Mouse (Mus musculus) lung, postnatal 36 days (tissue): ENCODE measurements around the gene Hras.

ENCODE experiments used
- DNase-seq: peaks from one replicate; pipeline ENCODE4 v3.0.0; 2022; ENCODE audit warnings: mixed read lengths

Hras gene

DNA sequence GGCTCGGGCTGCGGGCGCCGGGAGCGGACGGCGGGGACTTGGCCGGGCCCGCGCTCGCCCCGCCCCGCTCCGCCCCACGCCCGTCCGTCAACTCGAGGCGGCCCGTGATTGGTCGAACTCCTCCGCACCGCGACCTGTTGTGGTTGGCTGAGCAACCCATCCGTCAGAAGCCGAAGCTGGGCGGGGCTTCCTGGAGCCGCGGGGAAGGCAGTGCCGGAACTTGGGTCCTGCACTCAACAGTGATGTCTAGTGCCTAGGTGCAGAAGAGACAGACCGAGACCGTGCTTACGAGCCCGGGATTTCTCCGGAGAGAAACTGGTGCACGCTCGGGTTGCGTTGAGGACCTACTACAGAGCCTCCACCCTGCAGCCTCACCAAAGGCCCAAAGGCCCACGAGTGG, at the start of gene Hras, which contains the start of gene Lrrc56:
TSS of gene Hras (minus strand) at position 58 of the 400 bp plus-strand sequence.
TSS of gene Lrrc56 (plus strand) at position 210 of the 400 bp plus-strand sequence.
- peak; percentile 98 for DNase-seq

DNA sequence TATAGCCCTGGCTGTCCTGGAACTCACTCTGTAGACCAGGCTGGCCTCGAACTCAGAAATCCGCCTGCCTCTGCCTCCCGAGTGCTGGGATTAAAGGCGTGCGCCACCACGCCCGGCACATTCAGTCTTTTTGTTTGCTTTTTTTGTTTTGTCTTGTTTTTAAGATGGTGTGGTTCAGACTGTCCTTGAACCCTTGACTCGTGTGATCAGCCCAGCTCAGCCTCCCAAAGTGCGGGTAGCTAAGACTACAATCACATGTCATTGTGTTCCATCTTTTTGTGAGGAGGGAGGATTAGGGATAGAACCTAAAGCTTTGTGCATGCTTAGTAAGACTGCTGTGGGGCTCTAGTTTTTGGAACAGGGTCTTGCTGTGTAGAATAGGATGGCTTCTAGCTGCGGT, 37.7 kb upstream of the Hras start:
- no peak for DNase-seq

DNA sequence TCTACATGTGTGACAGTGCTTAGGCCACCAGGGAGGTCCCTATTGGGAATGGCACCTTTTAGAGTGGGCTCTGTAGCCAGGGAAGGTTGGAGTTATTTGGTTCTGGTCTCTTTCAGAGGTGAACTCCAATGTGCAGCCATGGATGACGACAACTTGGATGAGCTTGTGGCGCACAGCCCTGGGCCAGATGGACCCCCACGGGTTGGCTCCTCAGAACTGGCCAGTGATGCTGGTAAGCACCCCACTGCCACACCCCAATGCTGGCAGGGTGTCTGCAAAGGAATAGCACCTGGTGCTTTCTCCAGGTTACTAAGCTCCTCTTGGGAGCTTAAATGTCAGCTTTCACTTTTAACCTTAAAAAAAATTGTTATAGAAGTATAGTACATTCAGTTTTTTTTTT, 37.3 kb upstream of the Hras start:
- no peak for DNase-seq

DNA sequence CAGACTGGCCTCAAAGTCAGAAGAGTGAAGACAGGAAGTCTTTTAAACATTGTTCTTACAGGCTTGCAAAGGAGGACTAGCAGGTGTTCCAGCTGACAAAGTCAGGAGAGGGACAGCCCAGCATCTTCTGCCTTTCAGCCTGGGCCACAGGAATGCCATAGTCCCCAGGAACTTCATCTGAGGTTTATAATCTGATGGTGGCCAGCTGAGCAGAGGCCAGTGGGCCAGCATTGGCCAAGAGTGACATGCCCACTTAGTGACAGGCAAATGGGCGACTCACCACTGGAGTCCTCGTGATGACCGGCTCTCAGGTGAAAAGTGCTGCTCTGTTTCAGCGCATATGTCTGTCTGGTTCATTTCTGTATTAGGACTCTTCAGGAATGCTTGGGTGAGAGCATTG, 36.8 kb upstream of the Hras start:
- no peak for DNase-seq

DNA sequence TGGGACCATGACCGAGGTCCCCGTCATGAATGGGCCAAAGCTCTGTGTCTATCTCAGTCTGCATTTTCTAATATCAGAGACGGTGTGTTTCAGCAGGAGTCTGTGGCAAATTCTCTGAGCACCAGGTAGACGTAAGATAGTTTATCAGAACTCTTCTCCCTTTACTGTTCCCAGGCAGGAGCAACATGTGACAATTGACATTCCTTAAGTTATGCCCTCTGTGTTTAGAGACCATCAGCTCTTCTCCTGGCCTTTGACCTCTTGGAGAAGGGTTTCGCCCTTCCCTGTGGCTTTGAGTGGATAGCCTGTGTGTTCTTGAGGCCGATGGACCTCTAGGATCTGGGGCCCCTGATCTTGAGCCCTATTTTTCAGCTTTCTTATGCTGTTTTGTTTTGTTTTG, 35.9 kb upstream of the Hras start:
- no peak for DNase-seq

DNA sequence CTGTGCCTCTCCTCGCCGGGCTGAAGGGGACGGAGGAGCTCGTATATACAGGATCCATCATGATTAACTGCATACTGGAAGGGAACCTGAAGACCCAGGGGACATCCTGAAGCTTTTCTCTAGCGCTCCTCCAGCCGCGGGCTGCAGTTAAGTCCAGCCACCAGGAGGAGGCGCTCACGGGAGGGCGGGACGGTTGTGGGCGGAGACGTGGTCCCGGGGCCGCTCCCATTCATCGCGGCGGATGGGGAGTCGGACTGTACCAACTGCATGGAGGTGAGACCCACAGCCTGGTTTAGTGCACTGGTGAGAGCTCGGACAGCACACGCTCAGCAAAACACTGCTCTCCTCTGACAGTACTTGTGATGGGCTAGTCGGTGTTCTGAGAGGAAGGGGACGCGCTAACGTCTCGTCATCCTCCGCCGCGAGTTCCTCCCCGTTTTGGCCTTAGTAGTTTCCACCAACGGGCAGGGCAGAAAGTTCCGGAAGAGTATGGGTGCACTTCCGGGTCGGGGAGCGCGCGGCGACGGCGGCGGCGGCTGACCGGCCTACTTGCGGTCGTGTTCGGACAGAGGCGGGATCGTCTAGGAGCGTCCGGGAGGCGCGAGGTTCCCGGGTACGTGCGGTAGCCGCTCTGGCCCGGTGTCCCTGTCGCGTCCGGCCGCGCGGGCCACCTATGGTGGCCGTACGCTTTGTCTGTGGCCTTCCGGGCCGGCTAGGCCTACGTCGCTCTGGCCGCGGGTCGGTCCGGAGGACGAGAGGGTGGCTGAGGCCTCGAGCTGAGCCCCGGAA, 34.7 kb upstream of the Hras start, which contains the start of gene Phrf1:
TSS of gene Phrf1 (plus strand) at position 506 of the 789 bp plus-strand sequence.
- DNase-seq, result peak; percentile 88

DNA sequence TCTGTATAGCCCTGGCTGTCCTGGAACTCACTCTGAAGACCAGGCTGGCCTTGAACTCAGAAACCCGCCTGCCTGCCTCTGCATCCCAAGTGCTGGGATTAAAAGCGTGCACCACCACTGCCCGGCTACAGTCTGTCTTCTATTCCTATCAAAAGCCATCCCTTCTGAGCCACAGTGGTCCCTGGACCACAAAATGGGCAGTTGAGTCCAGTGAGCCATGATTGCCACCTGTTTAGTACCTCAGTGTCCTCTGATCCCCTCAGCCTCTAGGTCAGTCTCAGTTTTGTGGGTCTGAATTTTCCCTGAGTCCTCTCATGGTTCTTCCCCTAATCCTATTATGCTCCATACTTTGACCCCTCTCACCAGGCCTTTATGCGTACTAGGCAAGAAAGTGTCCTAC, 34.0 kb upstream of the Hras start:
- no peak for DNase-seq

DNA sequence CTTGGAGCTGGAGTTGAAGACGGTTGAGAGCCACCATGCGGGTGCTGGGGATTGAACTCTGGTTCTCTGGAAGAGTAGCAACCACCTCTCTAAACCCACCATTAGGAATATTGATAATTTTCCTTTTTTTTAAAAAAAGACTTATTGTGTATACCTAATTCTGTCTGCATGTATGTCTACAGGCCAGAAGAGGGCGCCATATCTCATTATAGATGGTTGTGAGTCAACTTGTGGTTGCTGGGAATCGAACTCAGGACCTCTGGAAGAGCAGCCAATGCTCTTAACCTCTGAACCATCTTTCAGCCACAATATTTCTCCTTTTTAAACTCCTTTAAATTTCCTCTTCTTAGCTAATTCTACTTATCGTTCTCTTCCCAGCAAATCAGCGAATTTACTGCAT, 32.7 kb upstream of the Hras start:
- no peak for DNase-seq

DNA sequence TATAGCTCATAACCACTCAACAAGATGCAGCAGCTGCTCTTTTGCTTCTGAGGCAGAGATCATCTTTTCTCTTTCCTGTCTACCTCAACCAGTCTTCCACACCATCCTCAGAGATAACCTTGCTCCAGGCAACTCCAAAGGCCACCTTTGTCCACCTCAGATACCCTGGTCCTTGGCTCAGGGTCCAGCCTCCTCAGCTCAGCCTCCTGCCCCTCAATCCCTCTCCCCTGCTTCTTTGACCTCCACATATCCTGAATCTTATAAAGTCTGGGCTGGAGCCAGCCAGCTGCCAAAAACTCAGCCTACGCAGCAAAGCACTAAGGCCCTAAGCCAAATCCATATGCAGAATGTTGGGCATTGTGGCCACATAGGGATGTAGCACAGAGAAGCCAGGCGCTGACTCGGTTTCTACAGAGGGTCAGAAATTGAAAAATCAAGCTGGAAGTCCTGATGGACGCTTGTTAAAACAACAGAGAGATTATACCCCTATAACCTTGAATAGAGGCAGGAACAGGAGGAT, 29.0 kb upstream of the Hras start:
- DNase-seq, result no peak

DNA sequence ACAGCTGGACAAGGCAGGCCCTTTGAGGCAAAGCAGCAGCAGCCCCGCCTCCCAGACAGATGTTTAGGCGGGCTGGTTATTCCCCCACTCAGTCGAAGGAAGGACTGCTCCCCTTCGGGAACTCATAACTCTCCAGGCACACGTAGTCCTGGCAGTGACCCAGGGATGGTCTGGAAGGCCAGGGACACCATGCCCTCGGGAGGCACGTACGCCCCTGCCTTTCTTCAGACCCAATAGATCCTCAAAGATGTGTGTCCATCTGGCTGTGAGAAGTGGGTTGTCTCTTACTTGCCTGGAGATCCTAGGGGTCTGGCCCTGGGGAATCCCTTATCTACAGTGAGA, 28.3 kb upstream of the Hras start:
- DNase-seq, result no peak

DNA sequence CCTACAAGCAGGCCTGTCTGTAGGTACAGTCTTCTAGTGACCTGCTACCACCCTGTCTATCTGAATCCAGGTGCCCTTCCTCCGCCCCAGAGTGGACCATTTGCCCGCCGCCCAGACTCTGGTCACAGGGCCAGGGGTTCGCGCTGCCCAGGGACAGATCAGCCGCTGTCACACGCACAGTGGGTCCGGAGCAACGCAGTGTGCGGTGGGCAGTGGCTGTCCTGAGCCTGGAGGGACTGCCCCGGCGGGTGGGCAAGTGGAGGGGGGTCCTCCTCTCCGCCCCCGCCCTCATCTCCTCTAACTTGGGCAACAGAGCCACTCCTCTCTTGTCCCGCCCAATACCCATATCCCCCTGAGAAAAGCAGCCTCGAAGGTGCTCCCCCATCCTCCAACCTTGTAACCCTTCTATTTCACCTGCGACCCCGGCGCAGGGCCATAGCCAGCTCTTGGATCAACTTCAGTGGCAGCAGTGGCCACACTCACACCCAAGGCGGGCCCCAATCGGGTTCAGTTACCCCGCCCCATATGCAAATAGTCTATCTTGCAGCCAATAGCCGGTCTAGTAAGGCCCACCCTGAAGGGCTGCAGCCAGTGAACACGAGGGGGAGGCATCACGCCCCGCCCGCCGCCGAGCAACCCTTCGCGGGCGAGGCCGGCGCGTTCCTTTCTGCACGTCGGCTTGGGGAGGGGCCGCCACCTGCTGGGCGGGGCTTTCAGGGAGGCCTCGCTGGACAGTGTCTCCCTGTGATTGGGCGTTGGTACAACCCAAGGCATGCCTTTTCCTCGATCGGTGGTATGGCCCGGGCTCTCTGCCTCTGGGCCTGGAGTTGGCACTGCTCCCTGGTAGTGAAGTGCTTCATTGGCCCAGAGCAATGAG, 27.7 kb upstream of the Hras start:
- DNase-seq, result peak; percentile 98

DNA sequence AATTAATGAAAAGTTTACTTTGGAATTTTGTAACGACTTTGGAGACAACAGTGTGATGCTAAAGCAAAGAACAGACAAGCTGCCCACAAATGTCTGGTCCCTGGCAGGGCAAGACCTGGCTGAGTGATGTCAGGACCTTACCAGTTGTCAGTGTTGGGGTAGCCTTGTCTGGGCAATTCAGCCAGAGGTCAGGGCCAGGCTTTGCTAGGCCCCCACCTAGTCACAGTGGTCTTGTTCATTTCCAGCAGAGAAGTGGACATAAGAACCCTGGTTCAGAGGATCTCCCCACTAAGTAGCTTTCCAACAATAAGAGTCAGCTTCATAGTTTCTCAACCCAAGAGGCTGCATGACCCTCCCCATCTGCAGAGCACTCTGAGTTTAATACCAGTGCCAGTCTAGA, 26.6 kb upstream of the Hras start:
- DNase-seq, result no peak

DNA sequence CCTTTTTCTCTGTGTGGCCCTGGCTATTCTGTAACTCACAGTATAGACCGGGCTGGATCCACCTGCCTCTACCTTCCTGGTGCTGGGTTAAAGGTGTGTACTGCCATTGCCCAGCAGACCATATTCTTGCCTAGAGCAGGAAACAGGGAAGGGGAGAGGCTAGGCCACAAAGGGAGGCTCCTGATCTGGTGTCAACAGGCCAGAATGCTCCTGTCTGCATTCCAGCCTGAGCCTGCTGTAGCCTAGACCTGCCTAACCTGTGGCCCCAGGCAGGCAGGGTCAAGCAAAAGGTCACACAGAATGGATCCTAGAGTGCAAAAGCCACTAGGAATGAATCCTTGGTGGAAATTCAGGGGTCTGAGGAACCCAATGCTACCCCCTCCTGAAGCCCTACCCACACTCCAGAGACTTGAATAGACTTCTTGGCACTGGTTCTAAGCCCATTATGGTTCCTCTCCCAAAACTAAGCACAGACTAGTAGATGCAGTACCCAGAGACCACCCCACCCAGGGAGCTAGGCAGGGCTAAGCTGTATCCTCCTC, 25.8 kb upstream of the Hras start:
- no peak for DNase-seq

DNA sequence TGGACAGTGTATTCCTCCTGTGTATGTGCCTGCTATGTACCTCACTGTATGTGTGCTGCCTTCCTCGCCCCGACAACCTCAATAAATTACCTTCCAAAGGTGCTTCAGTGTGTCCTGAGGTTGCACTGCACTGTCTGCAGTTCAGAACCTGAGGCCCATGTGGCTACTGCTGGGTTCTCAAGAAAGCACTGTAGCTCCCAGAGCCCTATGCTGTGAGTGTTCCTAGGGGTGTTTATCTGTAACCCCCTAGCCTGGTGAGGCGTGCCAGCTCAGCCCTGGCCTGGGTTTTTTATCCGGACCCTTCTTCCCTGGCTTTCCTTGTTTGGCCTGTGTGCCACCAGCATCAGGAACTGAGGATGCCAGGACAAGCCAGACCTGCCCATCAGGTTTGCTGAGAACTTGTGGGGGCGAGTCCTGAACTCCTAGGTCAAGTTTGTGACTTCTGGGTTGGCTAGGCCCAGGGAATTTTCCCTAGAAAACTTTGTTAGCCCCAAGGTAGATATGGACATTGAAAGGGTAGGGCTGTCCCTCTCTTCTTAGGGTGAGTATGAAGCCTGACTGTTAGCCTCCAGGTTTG, 24.8 kb upstream of the Hras start:
- DNase-seq, result no peak

DNA sequence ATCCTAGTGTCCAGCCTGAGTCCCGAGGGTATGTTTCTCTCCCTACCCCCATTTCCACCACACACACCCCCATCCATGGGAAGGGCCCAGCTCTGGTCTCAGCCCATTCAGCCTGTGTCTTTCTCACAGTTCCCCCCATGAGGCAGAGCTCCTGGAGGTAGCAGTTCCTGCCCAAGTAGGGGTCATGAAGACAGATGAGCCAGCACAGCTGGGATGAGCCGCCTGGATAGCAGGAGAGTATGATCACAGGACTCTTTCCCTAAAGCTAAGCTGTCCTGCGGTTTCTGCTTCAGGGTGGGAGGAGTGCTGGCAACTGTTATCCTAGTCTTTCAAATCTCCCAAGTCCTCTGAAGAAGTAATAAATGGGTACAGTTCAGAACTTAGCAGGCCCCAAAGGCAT, 24.3 kb upstream of the Hras start:
- no peak for DNase-seq

DNA sequence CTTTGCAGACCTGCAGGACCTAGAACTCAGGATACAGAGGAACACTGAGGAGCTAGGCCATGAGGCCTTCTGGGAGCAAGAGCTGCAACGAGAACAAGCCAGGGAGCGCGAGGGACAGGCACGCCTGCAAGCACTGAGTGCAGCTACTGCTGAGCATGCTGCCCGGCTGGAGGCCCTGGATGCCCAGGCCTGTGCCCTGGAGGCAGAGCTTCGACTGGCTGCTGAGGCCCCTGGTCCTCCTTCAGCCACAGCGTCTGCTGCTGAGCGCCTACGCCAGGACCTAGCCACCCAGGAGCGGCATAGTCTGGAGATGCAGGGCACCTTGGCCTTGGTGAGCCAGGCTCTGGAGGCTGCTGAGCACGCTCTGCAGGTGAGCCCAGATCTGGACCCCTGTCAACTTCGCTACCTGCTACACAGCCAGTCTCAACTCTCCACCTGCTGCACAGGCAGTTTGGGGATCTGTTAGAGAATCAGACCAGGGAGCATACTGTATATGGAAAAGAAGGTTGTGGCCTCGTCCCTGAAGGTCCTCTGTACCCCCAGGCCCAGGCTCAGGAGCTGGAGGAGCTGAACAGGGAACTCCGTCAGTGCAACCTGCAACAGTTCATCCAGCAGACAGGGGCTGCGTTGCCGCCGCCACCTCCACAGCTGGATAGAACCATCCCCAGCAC, 23.7 kb upstream of the Hras start:
- DNase-seq, result no peak

DNA sequence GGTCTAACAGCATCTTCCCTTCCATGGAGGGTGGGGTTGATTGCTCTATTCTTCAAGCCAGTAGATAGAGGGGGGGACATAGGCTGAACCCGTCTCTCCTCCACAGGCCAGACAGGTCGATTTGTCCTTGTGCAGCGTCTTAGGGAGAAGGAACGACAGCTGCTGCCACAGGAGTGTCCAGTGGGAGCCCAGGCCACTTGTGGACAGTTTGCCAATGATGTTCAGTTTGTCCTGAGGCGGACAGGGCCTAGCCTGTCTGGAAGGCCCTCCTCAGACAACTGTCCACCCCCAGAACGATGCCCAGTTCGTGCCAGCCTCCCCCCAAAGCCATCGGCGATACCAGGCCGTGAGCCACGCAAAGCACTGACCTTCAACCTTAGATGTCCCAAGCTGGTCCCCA, 23.1 kb upstream of the Hras start:
- no peak for DNase-seq

DNA sequence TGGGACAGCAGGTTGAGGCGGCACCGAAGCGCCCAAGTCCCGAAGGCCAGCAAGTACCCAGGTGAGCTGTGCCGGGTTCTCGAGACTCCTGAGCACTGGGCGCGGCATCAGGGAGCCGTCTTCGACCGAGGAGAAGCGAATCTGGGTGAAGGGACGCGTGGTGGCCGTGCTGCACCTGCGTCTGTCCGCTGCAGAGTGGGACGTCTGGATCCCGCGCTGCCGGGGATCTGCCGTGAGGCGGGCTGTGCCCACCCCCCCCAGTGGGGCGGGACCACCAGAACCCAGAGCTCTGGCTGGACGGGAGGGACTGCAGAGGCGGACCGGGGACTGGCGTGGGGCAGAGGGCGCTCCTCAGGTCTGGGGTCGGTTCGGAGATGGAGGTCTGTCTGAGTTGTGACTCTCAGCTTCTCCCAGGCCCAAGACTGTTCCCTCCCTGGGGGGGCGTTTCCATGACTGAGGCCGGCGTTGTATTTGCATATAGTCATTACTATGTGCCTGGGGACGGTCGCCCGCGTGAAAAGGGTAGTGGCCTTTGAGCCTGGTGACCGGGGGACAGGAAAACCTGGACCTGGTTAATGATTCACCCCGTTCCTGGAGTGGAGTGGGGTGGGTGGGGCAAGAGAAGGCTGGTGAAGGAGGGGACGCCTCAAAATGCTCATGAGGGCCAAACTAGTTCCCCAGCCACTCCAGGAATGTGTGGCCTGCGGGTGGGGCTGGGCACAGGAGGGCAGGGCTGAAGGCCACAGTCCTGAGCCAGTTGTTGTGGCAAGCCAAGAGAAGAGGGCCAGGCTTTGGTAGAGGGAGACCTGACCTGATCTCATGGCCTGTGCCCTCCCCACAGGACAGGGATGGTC, 22.3 kb upstream of the Hras start:
- DNase-seq, result peak; percentile 93

DNA sequence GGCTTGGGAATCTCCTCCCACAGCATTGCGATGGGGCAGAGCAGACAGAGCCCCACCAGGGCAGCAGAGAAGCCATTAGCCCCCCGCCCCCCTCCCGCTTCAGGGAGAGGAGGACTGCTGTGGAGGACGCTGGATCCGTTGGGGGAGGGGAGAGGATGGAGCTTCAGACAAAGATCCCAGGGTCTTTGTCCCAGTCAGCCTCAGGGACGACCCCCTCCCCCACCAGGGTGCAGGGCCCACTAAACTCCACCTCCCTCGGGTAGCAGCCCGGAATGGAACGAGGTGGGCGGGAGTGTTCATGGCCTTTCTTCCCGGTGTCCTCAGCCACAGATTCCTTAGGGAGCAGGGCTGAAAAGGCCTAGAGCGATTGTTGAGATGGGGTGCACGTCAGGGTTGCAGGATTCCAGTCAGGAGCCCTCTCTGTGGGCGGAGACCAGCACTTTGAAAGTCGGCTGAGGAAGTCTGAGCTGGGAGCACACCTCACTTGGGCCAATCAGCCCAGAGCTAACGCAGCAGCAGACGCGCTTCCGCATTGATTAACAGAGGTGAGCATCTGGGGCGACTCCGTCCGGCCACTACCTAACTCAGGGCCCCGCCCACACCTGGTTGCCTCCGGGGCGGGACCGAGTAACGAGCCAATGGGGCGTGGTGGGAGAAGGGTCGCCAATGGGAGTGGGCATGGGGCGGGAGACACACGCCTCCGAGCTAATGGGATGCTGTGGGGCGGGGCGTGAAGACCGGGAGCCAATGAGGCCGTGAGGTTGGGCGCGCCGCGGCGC, 21.5 kb upstream of the Hras start, which contains the start of gene Rassf7:
TSS of gene Rassf7 (plus strand) at position 760 of the 779 bp plus-strand sequence.
- peak; percentile 98 for DNase-seq

DNA sequence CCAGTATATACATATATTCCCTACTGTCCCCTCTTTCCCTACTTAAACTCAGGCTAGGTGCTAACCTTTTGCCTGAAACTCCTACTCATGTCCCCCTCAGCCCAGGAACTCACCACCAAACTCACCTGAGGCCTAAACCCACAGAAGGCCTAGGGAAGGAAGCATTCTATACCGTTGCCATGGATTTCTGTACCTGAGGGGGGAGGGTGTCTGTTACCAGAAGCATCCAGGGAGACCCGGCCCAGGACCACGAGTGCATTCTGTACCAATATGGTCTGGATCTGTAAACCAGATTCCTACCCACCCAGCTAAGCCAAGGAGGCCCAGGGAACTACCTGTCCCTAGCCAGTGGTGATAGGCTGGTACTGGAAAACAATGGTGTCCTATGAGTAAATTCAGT, 20.5 kb upstream of the Hras start:
- no peak for DNase-seq
